Mouse (Mus musculus): Measurements from ENCODE around the gene Rxfp1.

Rxfp1 gene

DNA sequence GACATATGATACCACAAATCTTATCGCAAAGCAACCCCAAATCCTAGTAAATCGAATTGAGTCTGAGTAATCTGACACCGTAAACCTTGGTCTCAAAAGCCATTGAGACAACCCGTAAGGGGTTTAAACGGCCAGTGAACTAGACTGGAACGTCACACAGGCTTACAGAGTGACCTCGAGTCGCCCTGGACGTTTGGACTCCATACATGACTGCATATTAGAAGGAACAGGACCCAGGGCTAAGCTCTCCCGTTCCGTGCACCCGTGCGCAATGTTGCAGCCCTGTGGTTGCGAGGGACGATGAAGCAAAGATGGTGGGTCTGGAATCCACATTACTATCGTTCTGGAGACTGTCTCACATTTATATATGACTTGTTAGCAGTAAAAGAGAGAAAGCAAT, 65.5 kb downstream of the Rxfp1 start:
- DNase-seq (ENCODE audit: low read depth, low spot score): no peak

DNA sequence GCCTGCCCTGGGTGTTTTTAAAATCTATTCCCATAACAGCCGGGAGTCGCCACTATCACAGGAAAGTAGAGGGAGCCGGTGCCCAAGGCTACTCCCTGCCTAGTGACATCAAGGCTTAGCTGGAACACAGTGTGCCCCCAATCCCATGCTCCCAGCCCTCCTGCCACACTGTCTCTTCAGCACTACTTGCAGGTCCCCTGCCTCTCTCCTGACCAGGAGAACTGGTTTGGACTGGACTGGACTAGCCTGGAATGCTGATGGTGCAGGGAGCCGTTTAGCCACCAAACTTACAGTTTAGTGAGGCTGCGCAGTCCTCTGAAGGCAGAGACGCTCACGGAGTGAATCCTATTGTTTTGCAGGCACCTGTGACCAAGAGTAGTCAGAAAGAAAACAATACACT, 67.1 kb downstream of the Rxfp1 start:
- peak; percentile 83 for DNase-seq (ENCODE audit: low read depth, low spot score)

GRCm38 (mm10) chr3:79664787-79665408, 72.8 kb downstream of the Rxfp1 start:
- peak; percentile 83 for DNase-seq (ENCODE audit: low read depth, low spot score)

DNA sequence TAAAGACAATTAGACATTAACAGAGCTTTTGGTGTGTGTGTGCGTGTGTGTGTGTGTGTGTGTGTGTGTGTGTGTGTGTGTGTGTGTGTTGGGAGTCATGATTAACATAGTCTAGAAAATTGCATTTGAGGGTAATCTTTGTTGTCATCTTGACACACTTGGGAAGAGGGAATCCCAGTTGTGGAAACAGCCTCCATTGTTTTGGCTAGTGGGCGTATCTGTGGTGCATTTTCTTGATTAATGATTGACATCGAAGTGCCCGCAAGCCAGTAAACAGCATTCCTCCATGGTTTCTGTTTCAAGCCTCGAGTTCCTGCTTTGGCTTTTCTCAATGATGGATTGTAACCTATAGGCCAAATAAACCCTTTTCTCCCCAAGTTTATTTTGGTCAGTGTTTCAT, 81.0 kb downstream of the Rxfp1 start:
- no peak for DNase-seq (ENCODE audit: low read depth, low spot score)

GRCm38 (mm10) chr3:79652129-79652528, 85.6 kb downstream of the Rxfp1 start:
- DNase-seq (ENCODE audit: low read depth, low spot score): no peak

DNA sequence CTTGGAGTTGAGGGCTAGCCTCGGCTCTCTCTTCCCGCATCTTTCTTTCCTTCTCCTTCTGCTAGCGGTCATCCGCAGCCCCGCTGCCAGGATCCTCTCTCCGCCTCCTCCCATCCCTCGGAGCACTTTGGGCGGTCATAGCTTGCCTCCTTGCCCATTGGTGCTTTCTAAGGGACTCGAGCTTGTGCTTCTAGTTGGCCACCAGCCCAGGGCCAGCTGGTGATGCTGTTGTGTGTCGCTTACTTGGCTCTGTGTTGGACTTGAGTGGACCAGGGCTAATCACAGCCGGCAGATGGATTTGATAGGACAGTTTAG, 108.3 kb downstream of the Rxfp1 start, which contains the start of gene Etfdh:
Etfdh (minus strand) TSS at position 85 of the 315 bp plus-strand sequence.
- peak; percentile 74 for DNase-seq (ENCODE audit: low read depth, low spot score)

DNA sequence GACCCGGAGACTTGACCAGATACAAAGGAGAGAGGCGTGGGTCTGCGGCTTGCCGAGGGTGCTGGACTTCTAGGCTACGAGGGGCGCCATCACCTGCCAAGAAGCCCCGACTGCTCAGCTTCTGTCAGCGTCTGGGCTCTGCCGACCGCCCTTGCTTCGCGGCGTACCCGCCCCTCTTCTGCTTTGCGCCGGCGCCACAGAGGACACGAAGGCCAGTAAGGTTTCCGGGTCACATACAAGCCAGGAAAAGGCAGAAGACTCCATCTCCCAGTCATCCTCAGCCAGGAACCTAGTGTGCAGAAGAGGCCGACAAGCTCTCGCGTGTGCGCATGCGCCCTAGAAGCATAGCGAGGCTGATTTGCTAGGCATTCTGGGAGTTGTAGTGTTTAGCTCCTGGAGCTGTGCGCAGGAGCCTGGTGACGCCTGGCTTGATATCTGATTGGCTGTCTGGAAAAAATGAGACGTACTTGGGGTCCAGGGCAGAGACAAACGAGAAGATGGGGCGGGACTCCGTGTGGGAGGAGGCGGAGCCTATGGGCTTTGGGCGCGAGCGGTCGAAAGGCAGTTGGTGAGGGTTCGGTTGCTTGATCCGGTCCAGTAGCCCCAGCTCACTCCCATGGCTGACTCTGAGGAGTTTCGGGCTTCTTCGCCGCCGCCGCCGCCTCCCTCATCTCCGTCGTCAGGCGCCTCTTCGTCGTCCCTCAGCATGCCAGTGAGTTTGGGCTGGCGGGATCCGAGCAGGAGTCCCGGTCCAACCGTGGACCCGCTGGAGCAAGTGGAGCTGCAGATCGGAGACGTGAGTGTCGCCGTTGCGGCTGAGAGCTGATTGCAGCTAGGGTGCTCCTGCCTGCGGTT, 108.9 kb downstream of the Rxfp1 start, which contains the start of gene 4930579G24Rik:
4930579G24Rik (plus strand) TSS at position 519 of the 855 bp plus-strand sequence.
- peak; percentile 99 for DNase-seq (ENCODE audit: low read depth, low spot score)

DNA sequence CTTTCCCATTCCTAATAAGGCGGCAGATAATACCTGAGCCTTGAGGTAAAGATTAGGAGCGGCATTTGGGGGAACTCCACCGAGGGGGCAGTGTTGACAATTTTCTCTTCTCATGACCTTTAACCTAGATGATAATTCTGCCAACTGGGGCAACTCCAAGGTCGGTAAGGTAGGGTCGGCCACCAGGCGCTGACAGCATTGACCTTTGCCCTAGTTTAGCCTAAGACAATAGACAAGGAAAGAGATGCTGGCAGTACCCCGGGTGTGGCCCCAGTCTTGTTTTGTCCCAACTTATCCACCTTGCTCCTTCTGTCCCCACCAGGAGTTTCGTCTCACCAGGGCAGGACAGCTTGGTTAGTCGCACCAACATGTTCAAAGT, 109.5 kb downstream of the Rxfp1 start:
- no peak for DNase-seq (ENCODE audit: low read depth, low spot score)

DNA sequence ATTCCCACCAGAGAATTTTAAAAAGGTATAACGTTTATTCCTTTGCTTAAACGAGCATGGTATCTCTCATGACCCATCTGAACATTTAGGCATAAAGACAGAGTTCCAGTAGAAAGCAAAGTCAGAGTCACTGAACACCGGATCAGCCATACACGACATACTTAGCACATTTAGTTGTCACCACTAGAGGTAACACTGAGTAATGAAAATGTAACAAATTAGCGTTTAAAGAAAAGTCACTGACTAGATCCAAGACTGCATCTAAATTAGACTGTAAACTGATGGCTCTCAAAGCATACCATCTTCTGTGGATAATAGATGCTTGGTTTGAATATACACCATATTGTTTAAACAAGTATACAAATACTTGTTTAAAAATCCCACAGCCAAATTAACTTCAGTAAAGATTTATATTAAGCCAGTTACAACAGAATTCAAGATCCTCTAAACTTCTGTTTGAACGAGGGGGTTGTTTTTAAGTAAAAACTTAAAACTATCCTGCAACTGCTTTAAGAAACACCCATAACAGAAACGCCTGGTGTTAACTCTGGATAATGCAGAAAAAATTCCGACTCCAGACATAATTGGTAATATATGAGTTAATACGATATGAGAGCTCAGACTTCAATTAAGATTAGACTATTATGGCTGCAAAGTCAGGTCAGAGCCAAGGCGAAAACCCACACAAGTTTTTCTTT, 110.0 kb downstream of the Rxfp1 start:
- no peak for DNase-seq (ENCODE audit: low read depth, low spot score)

- DNase-seq (ENCODE audit: low read depth, low spot score): no peak
Observed at GRCm38 (mm10) chr3:79609886-79610285, 127.8 kb downstream of the Rxfp1 start.

GRCm38 (mm10) chr3:79595468-79595867, 142.2 kb downstream of the Rxfp1 start:
- no peak for DNase-seq (ENCODE audit: low read depth, low spot score)

DNA sequence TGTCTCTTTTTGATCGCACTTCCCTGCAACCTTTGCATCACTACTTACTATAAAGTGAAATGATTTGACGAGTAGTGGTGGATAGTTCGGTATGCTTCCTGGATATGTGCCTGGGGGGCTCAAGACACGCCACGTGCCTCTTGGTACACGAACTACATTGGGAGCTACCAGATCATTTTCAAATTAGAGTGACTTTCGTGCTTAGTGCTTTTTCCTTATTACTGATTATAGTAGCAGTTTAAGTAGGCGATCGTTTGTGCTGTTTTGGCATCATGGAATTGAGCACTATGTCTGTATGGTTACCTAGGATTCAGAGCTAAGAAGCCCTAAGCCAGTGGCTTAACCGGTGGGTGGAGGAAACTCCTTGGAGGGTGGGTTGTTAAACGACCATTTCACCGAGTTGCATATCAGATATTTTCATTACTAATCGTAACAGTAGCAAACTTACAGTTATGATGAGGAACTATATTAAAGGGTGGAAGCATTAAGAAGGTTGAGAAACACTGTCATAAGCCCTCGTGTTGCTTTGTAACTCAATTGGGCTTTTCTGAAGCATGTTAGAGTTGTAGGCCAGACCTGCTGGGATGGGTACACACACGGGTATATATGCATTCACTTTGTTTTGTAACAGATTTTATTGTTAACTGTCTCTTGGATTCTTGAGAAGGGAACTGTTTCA, 145.7 kb downstream of the Rxfp1 start:
- no peak for DNase-seq (ENCODE audit: low read depth, low spot score)
